Mouse (Mus musculus): ENCODE results near the gene Hnrnpu.

DNA sequence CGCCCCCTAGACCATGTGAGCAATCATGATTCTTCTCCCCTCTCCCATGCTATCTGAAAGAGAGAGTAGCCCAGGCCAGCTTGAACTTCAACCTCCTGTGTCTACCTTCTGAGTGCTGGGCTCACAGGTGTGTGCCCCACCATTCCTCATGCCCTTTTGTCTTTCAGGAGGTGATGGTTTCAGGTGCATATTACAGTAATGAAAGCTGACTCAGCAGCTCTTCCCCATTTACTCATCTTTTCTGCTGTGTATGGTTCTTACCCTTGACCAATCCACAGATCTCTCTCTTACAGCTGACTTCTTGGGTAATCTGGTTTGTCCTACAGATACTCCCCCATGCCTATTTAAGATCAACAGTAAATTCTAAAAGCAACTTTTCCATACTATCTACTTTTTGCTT, 41.6 kb upstream of the Hnrnpu start:
- TF ChIP-seq HCFC1 (IDR thresholded peaks at IDR 0.05; ENCODE audit: borderline replicate concordance, insufficient read depth, low read length) (no peak), ZNF384 (IDR thresholded peaks at IDR 0.05; ENCODE audit: low read depth, low read length) (no peak), MAFK (IDR thresholded peaks at IDR 0.05; ENCODE audit: insufficient read depth, low read depth, low read length) (0 out of 2 replicates have a peak, but pooled peaks have one; percentile 44), CHD2 (IDR thresholded peaks at IDR 0.05; ENCODE audit: low read depth, low read length) (no peak), ZC3H11A (IDR thresholded peaks at IDR 0.05; ENCODE audit: borderline replicate concordance, low read depth, low read length) (no peak)
